Mouse (Mus musculus) megakaryocyte, adult 5-6 weeks (primary cell): Measurements from ENCODE around the gene Olfr1112. TPM values are rescaled to one million over a fixed set of nuclear protein-coding genes. Genes with fewer than 3 reads are reported as not detected.
"Not testable (repeated sequence)": the region's sequence is repeated elsewhere in the genome, so short reads cannot be mapped to it uniquely, and the experiment has no call there.

ENCODE experiments used
- ATAC-seq: 2 replicates; pipeline ENCODE4 v1.8.0; 2016; ENCODE audit warnings: mild to moderate bottlenecking, inconsistent platforms; ENCODE audit not compliant: poor library complexity, severe bottlenecking
- total RNA-seq, 2 experiments: library from RNA; stranded (forward) in 1 of 2; stranded (reverse) in 1 of 2; fragments of 153-499, 151-499 nt in 1 of 2; fragments of 221-1000, 200-1000 nt in 1 of 2; gene quantifications; 2 replicates each; pipeline versions ENCODE4 v1.2.3 to v1.2.4; 2015 to 2017

Olfr1112 gene
- total RNA-seq (2015) (not detected in 2 replicates), total RNA-seq (2017) (not detected in 2 replicates)

DNA sequence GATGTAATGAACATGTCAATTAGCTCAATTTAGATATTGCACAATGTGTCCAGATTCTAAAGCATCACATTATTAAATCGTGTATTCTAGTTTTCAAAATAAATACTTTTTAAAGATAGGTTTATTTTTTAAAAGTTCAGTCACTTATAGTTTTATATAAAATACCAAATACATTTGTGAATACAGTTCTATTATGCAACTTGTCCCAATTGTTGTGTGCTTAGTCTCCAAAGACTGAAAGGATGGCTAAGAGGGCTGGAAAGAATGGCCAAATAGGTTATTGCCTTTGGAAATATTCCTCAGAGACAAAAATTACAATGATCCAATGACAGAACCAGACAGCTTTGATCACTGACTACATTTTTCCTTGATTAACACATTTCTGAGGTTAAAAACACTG, at the start of gene Olfr1112:
Gene Olfr1112, plus strand, starts transcription at position 301 of the 400 bp plus-strand sequence.
- ATAC-seq = no peak

DNA sequence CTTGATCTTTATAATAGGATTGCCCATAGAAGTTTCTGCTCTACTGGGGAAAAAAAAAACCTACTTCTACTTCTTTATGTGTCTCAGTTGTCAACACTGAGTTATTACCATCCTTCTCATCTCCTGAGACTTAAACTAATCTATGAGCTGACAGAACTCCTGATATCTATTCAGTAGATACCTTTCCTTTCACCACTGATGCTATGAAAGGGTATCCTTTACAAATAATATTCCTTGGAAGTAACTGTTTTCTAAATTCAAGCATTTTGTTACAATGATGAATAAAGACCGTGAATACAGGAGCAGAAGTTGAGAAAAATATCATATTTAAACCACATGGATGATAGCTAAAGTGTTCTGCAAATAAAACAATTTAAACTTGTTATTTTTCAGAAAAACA, 47.4 kb upstream of the Olfr1112 start, which contains the start of gene Olfr1110:
Gene Olfr1110, minus strand, starts transcription at position 101 of the 400 bp plus-strand sequence.
- ATAC-seq = no peak

DNA sequence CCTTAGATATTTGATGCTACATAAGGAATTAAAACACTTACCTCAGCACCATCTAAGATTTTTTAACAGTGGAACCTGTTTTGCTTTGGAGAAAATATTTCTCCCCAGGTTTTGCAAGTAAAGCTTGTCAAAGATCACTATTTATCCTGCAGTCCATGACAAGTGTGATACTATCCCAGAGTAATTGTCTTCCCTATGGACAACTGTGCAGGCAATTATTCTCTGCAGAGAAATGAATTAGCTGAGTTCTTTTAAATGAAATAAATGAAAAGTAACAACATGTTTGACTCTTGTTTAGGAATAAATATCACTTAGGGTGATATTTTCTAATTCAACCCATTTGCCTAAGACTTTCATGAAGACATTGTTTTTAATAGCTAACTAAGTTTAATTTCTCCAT, 35.1 kb upstream of the Olfr1112 start, which contains the start of gene Olfr1111:
Gene Olfr1111, minus strand, starts transcription at position 101 of the 400 bp plus-strand sequence.
- no peak for ATAC-seq

DNA sequence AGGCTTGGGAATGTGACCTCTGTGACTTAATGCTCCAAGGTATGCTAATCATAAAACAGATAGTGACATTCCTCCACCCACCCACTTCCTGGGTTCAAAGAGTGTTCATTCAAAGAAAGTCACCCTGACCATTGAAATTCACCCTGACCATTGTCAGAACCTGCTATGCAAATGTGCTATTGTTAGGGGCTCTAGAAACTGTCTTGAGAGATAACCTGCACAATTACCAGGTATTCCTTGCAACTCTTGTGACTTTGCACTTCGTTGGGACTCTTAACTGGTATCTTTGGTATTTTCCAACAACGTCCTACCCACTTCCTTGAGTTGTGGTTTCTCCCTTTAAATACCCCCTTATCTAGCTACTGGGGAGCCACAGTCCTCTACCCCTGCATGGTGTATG, 19.9 kb upstream of the Olfr1112 start:
- ATAC-seq = not testable (repeated sequence)

DNA sequence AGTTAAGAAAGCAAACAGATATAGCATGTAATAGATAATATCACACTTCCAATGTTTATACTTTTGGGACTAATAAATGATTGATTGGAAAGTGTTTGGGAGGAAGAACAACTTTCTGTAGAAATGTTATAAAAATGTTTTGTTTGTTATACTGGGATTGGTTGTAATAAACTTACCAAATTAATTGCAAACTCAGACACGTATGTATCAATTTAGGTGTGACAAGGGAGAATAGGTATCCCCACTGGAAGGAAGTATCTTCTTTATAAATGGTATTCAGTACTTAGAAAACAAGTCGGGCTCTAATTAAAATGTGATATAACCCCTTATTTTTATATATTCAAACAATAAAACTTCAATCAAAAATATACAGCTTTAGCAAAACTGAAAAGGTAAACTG, 21.1 kb downstream of the Olfr1112 start, which contains the start of gene Olfr1113:
Gene Olfr1113, plus strand, starts transcription at position 301 of the 400 bp plus-strand sequence.
- ATAC-seq = no peak

Other genes starting within 250 kb of the Olfr1112 start
- gene Olfr1099, start 227.1 kb upstream of the Olfr1112 start, total RNA-seq (2015) = not detected in 2 replicates
- not detected in 2 replicates for gene Olfr1099, start 227.1 kb upstream of the Olfr1112 start, total RNA-seq (2017)
- gene Olfr1100, start 207.8 kb upstream of the Olfr1112 start, total RNA-seq (2015) = not detected in 2 replicates
- not detected in 2 replicates for gene Olfr1100, start 207.8 kb upstream of the Olfr1112 start, total RNA-seq (2017)
- gene Olfr1101, start 196.6 kb upstream of the Olfr1112 start, total RNA-seq (2015) = not detected in 2 replicates
- not detected in 2 replicates for gene Olfr1101, start 196.6 kb upstream of the Olfr1112 start, total RNA-seq (2017)
- not detected in 2 replicates for gene Olfr1102, start 189.4 kb upstream of the Olfr1112 start, total RNA-seq (2015)
- not detected in 2 replicates for gene Olfr1102, start 189.4 kb upstream of the Olfr1112 start, total RNA-seq (2017)
- not detected in 2 replicates for gene Olfr1104, start 160.7 kb upstream of the Olfr1112 start, total RNA-seq (2015)
- gene Olfr1104, start 160.7 kb upstream of the Olfr1112 start, total RNA-seq (2017) = not detected in 2 replicates
- not detected in 2 replicates for gene Olfr1105, start 151.3 kb upstream of the Olfr1112 start, total RNA-seq (2015)
- not detected in 2 replicates for gene Olfr1105, start 151.3 kb upstream of the Olfr1112 start, total RNA-seq (2017)
- not detected in 2 replicates for gene Olfr1106, start 135.5 kb upstream of the Olfr1112 start, total RNA-seq (2015)
- gene Olfr1106, start 135.5 kb upstream of the Olfr1112 start, total RNA-seq (2017) = not detected in 2 replicates
- not detected in 2 replicates for gene Olfr1107, start 112.0 kb upstream of the Olfr1112 start, total RNA-seq (2015)
- gene Olfr1107, start 112.0 kb upstream of the Olfr1112 start, total RNA-seq (2017) = not detected in 2 replicates
- gene Olfr1109, start 91.8 kb upstream of the Olfr1112 start, total RNA-seq (2015) = not detected in 2 replicates
- gene Olfr1109, start 91.8 kb upstream of the Olfr1112 start, total RNA-seq (2017) = not detected in 2 replicates
- not detected in 2 replicates for gene Olfr259, start 73.2 kb upstream of the Olfr1112 start, total RNA-seq (2015)
- gene Olfr259, start 73.2 kb upstream of the Olfr1112 start, total RNA-seq (2017) = not detected in 2 replicates
- not detected in 2 replicates for gene Olfr1110, start 47.5 kb upstream of the Olfr1112 start, total RNA-seq (2015)
- gene Olfr1110, start 47.5 kb upstream of the Olfr1112 start, total RNA-seq (2017) = not detected in 2 replicates
- not detected in 2 replicates for gene Olfr1111, start 35.2 kb upstream of the Olfr1112 start, total RNA-seq (2015)
- gene Olfr1111, start 35.2 kb upstream of the Olfr1112 start, total RNA-seq (2017) = not detected in 2 replicates
- not detected in 2 replicates for gene Olfr1113, start 21.2 kb downstream of the Olfr1112 start, total RNA-seq (2015)
- not detected in 2 replicates for gene Olfr1113, start 21.2 kb downstream of the Olfr1112 start, total RNA-seq (2017)
- not detected in 2 replicates for gene Olfr1115, start 60.2 kb downstream of the Olfr1112 start, total RNA-seq (2015)
- gene Olfr1115, start 60.2 kb downstream of the Olfr1112 start, total RNA-seq (2017) = not detected in 2 replicates
- gene Olfr1116, start 79.7 kb downstream of the Olfr1112 start, total RNA-seq (2015) = not detected in 2 replicates
- gene Olfr1116, start 79.7 kb downstream of the Olfr1112 start, total RNA-seq (2017) = not detected in 2 replicates
- not detected in 2 replicates for gene Olfr1118, start 119.8 kb downstream of the Olfr1112 start, total RNA-seq (2015)
- 0.04 TPM in 1 of 2 replicates, not detected in the other for gene Olfr1118, start 119.8 kb downstream of the Olfr1112 start, total RNA-seq (2017)
- not detected in 2 replicates for gene Olfr1120, start 167.0 kb downstream of the Olfr1112 start, total RNA-seq (2015)
- not detected in 2 replicates for gene Olfr1120, start 167.0 kb downstream of the Olfr1112 start, total RNA-seq (2017)
- not detected in 2 replicates for gene Olfr1121, start 182.1 kb downstream of the Olfr1112 start, total RNA-seq (2015)
- not detected in 2 replicates for gene Olfr1121, start 182.1 kb downstream of the Olfr1112 start, total RNA-seq (2017)
- gene Olfr1122, start 198.1 kb downstream of the Olfr1112 start, total RNA-seq (2015) = 0.02 TPM in 1 of 2 replicates, not detected in the other
- not detected in 2 replicates for gene Olfr1122, start 198.1 kb downstream of the Olfr1112 start, total RNA-seq (2017)
- gene Olfr1123, start 228.8 kb downstream of the Olfr1112 start, total RNA-seq (2015) = not detected in 2 replicates
- not detected in 2 replicates for gene Olfr1123, start 228.8 kb downstream of the Olfr1112 start, total RNA-seq (2017)
- not detected in 2 replicates for gene Olfr1124, start 242.5 kb downstream of the Olfr1112 start, total RNA-seq (2015)
- not detected in 2 replicates for gene Olfr1124, start 242.5 kb downstream of the Olfr1112 start, total RNA-seq (2017)